Mouse (Mus musculus) midbrain, embryonic 10.5 days (tissue): ENCODE results near the gene Olfr1042. TPM values are rescaled to one million over a fixed set of nuclear protein-coding genes. Genes with fewer than 3 reads are reported as not detected.
"Not testable (repeated sequence)": the region's sequence is repeated elsewhere in the genome, so short reads cannot be mapped to it uniquely, and the experiment has no call there.

Experiments
- DNase-seq: peaks from one replicate; pipeline ENCODE4 v3.0.0-alpha.2; 2017; ENCODE audit warnings: low spot score
- H3K27ac ChIP-seq: fragments of 300-500 bp; sonication (generic); replicated peaks from 2 replicates; pipeline ENCODE4 v1.5.1; 2016; ENCODE audit warnings: mild to moderate bottlenecking
- H3K27me3 ChIP-seq: fragments of 300-500 bp; sonication (generic); 2 replicates; pipeline ENCODE4 v1.6.1; 2016; ENCODE audit warnings: low read depth, mild to moderate bottlenecking; ENCODE audit not compliant: poor library complexity, severe bottlenecking
- H3K36me3 ChIP-seq: fragments of 300-500 bp; sonication (generic); 2 replicates; pipeline ENCODE4 v1.6.1; 2016; ENCODE audit warnings: mild to moderate bottlenecking, moderate library complexity
- H3K4me1 ChIP-seq: fragments of 300-500 bp; sonication (generic); 2 replicates; pipeline ENCODE4 v1.6.1; 2016
- H3K4me3 ChIP-seq: fragments of 300-500 bp; sonication (generic); 2 replicates; pipeline ENCODE4 v1.5.1; 2016; ENCODE audit warnings: mild to moderate bottlenecking, moderate library complexity
- H3K9me3 ChIP-seq: fragments of 300-500 bp; sonication (generic); replicated peaks from 2 replicates; pipeline ENCODE4 v1.6.1; 2016; ENCODE audit warnings: mild to moderate bottlenecking
- WGBS: fragments of 180-500 bp; shearing (Covaris S2); methylation state at CpG from one replicate; pipeline ENCODE4 v1.1.7; 2016; 5-methylcytosine and 5-hydroxymethylcytosine counted together
- polyA plus RNA-seq: library from polyadenylated mRNA; unstranded; fragments of >200 nt; fragmentation: Nextera tagmentation; extraction: Ambion mirVana; gene quantifications from 2 replicates; pipeline ENCODE4 v1.2.1, GENCODE M21; 2016

Olfr1042 gene
- not detected in 2 replicates for polyA plus RNA-seq

DNA sequence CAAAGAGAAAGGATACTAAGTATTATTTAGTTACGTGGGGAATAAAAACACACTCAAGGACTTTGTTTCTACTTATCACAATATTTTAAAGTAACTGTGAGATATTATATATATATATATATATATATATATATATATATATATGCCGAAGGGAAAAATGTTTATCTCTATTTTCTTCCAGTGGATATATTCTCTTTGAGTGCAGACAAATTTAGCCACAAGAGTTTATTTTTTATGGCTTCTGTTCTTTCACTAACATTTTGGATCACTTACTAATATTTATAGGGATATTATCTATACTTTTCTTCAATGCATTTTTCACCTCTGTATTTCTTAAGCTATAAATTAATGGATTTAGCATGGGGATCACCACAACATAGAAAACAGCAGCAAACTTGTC lies at the start of gene Olfr1042:
Olfr1042 (minus strand) TSS at position 101 of the 400 bp plus-strand sequence.
- WGBS, result 94% methylated on average over 2 of the region's 2 CpGs
- H3K27ac ChIP-seq, result no peak within 1 kb of the TSS
- H3K27me3 ChIP-seq, result no peaks in the 10 kb centered on the region
- no peaks in the 10 kb centered on the region for H3K4me1 ChIP-seq
- DNase-seq, result no peak
- no peak within 1 kb of the TSS for H3K4me3 ChIP-seq
- H3K9me3 ChIP-seq, result no peaks in the 10 kb centered on the region
- no peaks in the 10 kb centered on the region for H3K36me3 ChIP-seq

GRCm38 (mm10) chr2:86202909-86203308 lies 41.3 kb upstream of the Olfr1042 start, which contains the start of gene Olfr1045:
TSS of gene Olfr1045 (minus strand) at chr2:86203009.
- no peaks in the 10 kb centered on the region for H3K36me3 ChIP-seq
- DNase-seq, result no peak
- H3K27ac ChIP-seq, result no peak within 1 kb of the TSS
- no peaks in the 10 kb centered on the region for H3K9me3 ChIP-seq
- no peak within 1 kb of the TSS for H3K4me3 ChIP-seq
- H3K4me1 ChIP-seq, result no peaks in the 10 kb centered on the region
- H3K27me3 ChIP-seq, result no peaks in the 10 kb centered on the region

DNA sequence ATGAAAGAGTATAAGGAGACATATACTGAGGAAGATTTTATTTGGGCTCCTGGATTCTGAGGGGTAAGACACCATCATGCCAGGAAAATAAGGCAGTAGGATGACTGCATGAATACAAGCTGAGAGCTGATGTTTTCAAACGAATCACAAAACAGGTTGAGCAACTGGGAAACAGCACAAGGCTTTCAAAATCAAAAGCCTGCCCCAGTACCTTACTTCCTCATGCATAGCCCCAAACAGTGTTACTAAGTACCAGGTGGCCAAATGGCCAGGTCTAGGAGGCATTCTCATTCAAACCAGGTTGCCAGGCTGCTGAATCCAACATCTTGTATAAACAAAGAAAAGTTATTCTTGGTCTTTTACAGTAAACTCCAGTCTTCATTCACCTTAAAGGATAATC lies 34.2 kb upstream of the Olfr1042 start:
- no peak for DNase-seq
- H3K27me3 ChIP-seq, result no peaks in the 10 kb centered on the region
- 63% methylated on average over 1 of the region's 1 CpGs for WGBS

GRCm38 (mm10) chr2:86185583-86185982 lies 23.9 kb upstream of the Olfr1042 start, which contains the start of gene Olfr52:
TSS of gene Olfr52 (minus strand) at chr2:86185683.
- Histone ChIP-seq H3K27me3 (no peaks in the 10 kb centered on the region), H3K4me1 (no peaks in the 10 kb centered on the region), H3K4me3 (no peak within 1 kb of the TSS), H3K36me3 (no peaks in the 10 kb centered on the region), H3K27ac (no peak within 1 kb of the TSS), H3K9me3 (no peaks in the 10 kb centered on the region)
- no peak for DNase-seq

More for the DNA sequence above, 34.2 kb upstream of the Olfr1042 start:
- H3K4me3 ChIP-seq, result no peak overlapping the region
- no peaks in the 10 kb centered on the region for H3K36me3 ChIP-seq
- H3K9me3 ChIP-seq, result no peaks in the 10 kb centered on the region
- H3K4me1 ChIP-seq, result no peaks in the 10 kb centered on the region
- H3K27ac ChIP-seq, result no peak overlapping the region

DNA sequence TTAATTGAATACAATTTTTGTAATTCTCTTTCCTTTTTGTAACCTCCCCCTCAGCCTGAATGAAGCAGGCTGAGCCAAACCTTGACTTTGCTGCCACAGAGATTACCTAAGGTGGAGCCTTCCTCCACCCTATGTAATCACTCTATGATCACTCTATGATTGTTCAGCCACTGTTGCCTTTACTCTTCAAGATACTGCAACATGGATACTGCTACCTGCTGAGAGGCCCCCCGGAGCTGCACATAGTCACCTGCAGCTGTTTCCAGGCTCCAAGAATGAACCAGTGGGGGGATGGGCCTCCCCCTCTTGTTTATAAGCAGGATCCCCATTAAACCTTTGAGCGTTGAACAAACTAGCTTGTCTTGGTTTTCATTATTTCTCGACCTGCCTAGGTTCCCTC lies 18.3 kb upstream of the Olfr1042 start:
- 77% methylated on average over 3 of the region's 3 CpGs for WGBS
- no peak for DNase-seq
- no peaks in the 10 kb centered on the region for H3K9me3 ChIP-seq
- no peak overlapping the region for H3K27ac ChIP-seq
- no peaks in the 10 kb centered on the region for H3K27me3 ChIP-seq
- no peaks in the 10 kb centered on the region for H3K4me1 ChIP-seq
- H3K36me3 ChIP-seq, result no peaks in the 10 kb centered on the region
- no peak overlapping the region for H3K4me3 ChIP-seq

DNA sequence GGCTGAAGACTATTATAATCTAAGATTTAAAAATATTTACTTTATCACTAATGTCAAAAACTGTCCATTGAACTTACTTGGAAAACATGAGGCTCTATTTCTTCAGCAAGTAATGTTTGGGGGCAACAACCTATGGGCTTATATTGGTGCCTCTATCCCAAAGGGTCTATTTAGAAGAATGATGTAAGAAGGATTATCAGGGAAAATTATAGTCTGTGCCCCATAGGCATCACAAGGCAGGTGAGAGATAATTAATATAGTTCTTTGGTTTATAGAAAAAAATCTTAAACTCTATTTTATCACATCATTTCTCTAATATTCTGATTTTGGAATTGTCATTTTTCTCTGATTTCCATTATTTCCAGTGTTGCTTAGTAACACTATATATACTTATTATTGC lies 16.1 kb upstream of the Olfr1042 start, which contains the start of gene Olfr1044:
Olfr1044 (minus strand) TSS at position 101 of the 400 bp plus-strand sequence.
- H3K4me3 ChIP-seq, result no peak within 1 kb of the TSS
- DNase-seq, result no peak
- H3K4me1 ChIP-seq, result no peaks in the 10 kb centered on the region
- H3K27me3 ChIP-seq, result no peaks in the 10 kb centered on the region
- H3K9me3 ChIP-seq, result no peaks in the 10 kb centered on the region
- H3K27ac ChIP-seq, result no peak within 1 kb of the TSS
- no peaks in the 10 kb centered on the region for H3K36me3 ChIP-seq

GRCm38 (mm10) chr2:86175422-86175821 lies 13.8 kb upstream of the Olfr1042 start:
- not testable (repeated sequence) for H3K27ac ChIP-seq, H3K36me3 ChIP-seq, DNase-seq, H3K4me3 ChIP-seq, H3K4me1 ChIP-seq, H3K27me3 ChIP-seq, H3K9me3 ChIP-seq
- 89% methylated on average over 7 of the region's 7 CpGs for WGBS

DNA sequence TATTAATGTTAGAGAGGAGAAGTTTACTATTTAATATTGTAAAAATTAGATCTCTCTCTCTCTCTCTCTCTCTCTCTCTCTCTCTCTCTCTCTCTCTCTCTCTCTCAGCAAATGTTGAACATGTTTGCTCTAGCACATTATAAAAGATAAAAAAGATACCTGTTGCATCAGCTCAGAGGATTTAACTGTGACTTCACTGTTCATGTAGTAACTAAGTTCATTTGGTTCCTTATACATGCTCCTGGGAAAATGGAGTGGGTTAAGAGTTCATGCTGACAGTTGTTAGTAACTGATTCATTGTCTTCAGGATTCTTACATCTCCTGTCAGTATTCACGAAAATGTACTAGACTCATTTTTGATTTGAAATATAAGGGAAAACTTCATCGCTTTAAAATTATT lies 5.8 kb upstream of the Olfr1042 start, which contains the start of gene Olfr1043:
Olfr1043 (minus strand) TSS at position 101 of the 400 bp plus-strand sequence.
- WGBS, result 88% methylated on average over 2 of the region's 2 CpGs
- Histone ChIP-seq H3K4me1 (no peaks in the 10 kb centered on the region), H3K9me3 (no peaks in the 10 kb centered on the region), H3K27me3 (no peaks in the 10 kb centered on the region), H3K36me3 (no peaks in the 10 kb centered on the region), H3K27ac (no peak within 1 kb of the TSS), H3K4me3 (no peak within 1 kb of the TSS)
- DNase-seq, result no peak

- no peak within 1 kb of the TSS for H3K27ac ChIP-seq
- H3K4me1 ChIP-seq, result no peaks in the 10 kb centered on the region
- no peaks in the 10 kb centered on the region for H3K27me3 ChIP-seq
- H3K36me3 ChIP-seq, result no peaks in the 10 kb centered on the region
- no peaks in the 10 kb centered on the region for H3K9me3 ChIP-seq
- DNase-seq, result no peak
- 96% methylated on average over 1 of the region's 1 CpGs for WGBS
- H3K4me3 ChIP-seq, result no peak within 1 kb of the TSS
Measured at GRCm38 (mm10) chr2:86146632-86147031, 15.0 kb downstream of the Olfr1042 start, which contains the start of gene Olfr1040. TSS of gene Olfr1040 (minus strand) at chr2:86146732.

GRCm38 (mm10) chr2:86135828-86136227 lies 25.8 kb downstream of the Olfr1042 start, which contains the start of gene Olfr1039:
TSS of gene Olfr1039 (minus strand) at chr2:86135928.
- Histone ChIP-seq H3K9me3 (no peaks in the 10 kb centered on the region), H3K4me1 (no peaks in the 10 kb centered on the region), H3K4me3 (no peak within 1 kb of the TSS), H3K27ac (no peak within 1 kb of the TSS), H3K36me3 (no peaks in the 10 kb centered on the region), H3K27me3 (no peaks in the 10 kb centered on the region)
- 93% methylated on average over 1 of the region's 1 CpGs for WGBS
- DNase-seq, result no peak

Other genes with a start within 250 kb of the Olfr1042 start
- not detected in 2 replicates for gene Olfr1025-ps1, start 246.6 kb downstream of the Olfr1042 start, polyA plus RNA-seq
- not detected in 2 replicates for gene Olfr1026, start 240.3 kb downstream of the Olfr1042 start, polyA plus RNA-seq
- not detected in 2 replicates for gene Olfr1028, start 211.4 kb downstream of the Olfr1042 start, polyA plus RNA-seq
- gene Olfr1029, start 187.9 kb downstream of the Olfr1042 start, polyA plus RNA-seq, result not detected in 2 replicates
- not detected in 2 replicates for gene Olfr1030, start 182.6 kb downstream of the Olfr1042 start, polyA plus RNA-seq
- gene Olfr1031, start 171.5 kb downstream of the Olfr1042 start, polyA plus RNA-seq, result not detected in 2 replicates
- gene Olfr1032, start 156.3 kb downstream of the Olfr1042 start, polyA plus RNA-seq, result not detected in 2 replicates
- gene Olfr1033, start 141.2 kb downstream of the Olfr1042 start, polyA plus RNA-seq, result not detected in 2 replicates
- not detected in 2 replicates for gene Olfr1034, start 116.0 kb downstream of the Olfr1042 start, polyA plus RNA-seq
- gene Olfr1036, start 87.8 kb downstream of the Olfr1042 start, polyA plus RNA-seq, result not detected in 2 replicates
- not detected in 2 replicates for gene Olfr1037, start 74.5 kb downstream of the Olfr1042 start, polyA plus RNA-seq
- gene Olfr1039, start 25.9 kb downstream of the Olfr1042 start, polyA plus RNA-seq, result not detected in 2 replicates
- not detected in 2 replicates for gene Olfr1040, start 15.1 kb downstream of the Olfr1042 start, polyA plus RNA-seq
- not detected in 2 replicates for gene Olfr1043, start 5.7 kb upstream of the Olfr1042 start, polyA plus RNA-seq
- gene Olfr1044, start 16.0 kb upstream of the Olfr1042 start, polyA plus RNA-seq, result not detected in 2 replicates
- not detected in 2 replicates for gene Olfr52, start 23.8 kb upstream of the Olfr1042 start, polyA plus RNA-seq
- gene Olfr1045, start 41.2 kb upstream of the Olfr1042 start, polyA plus RNA-seq, result not detected in 2 replicates
- gene Olfr1046, start 57.5 kb upstream of the Olfr1042 start, polyA plus RNA-seq, result not detected in 2 replicates
- not detected in 2 replicates for gene Olfr1047, start 69.6 kb upstream of the Olfr1042 start, polyA plus RNA-seq
- gene Olfr1048, start 78.5 kb upstream of the Olfr1042 start, polyA plus RNA-seq, result not detected in 2 replicates
- gene Olfr1049, start 96.5 kb upstream of the Olfr1042 start, polyA plus RNA-seq, result not detected in 2 replicates
- not detected in 2 replicates for gene Olfr1051, start 117.2 kb upstream of the Olfr1042 start, polyA plus RNA-seq
- not detected in 2 replicates for gene Olfr1052, start 130.6 kb upstream of the Olfr1042 start, polyA plus RNA-seq
- not detected in 2 replicates for gene Olfr1053, start 153.4 kb upstream of the Olfr1042 start, polyA plus RNA-seq
- not detected in 2 replicates for gene Olfr1054, start 173.6 kb upstream of the Olfr1042 start, polyA plus RNA-seq
- gene Olfr1055, start 188.4 kb upstream of the Olfr1042 start, polyA plus RNA-seq, result not detected in 2 replicates
- not detected in 2 replicates for gene Olfr1056, start 200.6 kb upstream of the Olfr1042 start, polyA plus RNA-seq
- not detected in 2 replicates for gene Olfr1057, start 216.6 kb upstream of the Olfr1042 start, polyA plus RNA-seq
- gene Olfr1058, start 226.7 kb upstream of the Olfr1042 start, polyA plus RNA-seq, result not detected in 2 replicates